Mouse (Mus musculus) CH12F3 (cell line): Measurements from ENCODE around the gene Olfr223.
"Not testable (repeated sequence)": the region's sequence is repeated elsewhere in the genome, so short reads cannot be mapped to it uniquely, and the experiment has no call there.

Experiments used
- in situ Hi-C: fragments of 300-500 bp; cut with MboI; formaldehyde crosslinking; loops from 2 replicates; pipeline ENCODE4 v1.14.3; 2020; ENCODE audit warnings: low sequenced_read_pairs

The Olfr223 gene

GRCm38 (mm10) chr11:59593189-59593588 lies at the start of gene Olfr223:
Gene Olfr223, minus strand, starts transcription at chr11:59593289.
- in situ Hi-C loops, result no loop called here

- in situ Hi-C loops, result no loop called here
Observed at GRCm38 (mm10) chr11:59642420-59642819, 49.3 kb upstream of the Olfr223 start.

DNA sequence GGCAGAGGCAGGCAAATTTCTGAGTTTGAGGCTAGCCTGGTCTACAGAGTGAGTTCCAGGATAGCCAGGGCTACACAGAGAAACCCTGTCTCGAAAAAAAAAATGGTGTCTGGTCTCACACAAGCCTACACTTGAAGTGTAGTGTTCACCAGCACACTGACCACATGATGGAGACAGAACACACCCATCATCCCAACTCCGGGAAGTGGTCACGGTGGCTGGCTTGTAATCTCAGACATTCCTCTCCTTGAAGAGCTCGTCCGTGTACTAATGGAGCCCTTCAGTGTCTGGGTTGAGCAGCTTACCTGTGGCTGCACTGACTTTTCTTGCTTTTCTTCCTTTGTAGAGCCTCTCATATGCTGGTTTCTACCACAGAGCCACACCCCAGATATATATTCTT lies 48.1 kb upstream of the Olfr223 start:
- in situ Hi-C loops, result no loop called here

DNA sequence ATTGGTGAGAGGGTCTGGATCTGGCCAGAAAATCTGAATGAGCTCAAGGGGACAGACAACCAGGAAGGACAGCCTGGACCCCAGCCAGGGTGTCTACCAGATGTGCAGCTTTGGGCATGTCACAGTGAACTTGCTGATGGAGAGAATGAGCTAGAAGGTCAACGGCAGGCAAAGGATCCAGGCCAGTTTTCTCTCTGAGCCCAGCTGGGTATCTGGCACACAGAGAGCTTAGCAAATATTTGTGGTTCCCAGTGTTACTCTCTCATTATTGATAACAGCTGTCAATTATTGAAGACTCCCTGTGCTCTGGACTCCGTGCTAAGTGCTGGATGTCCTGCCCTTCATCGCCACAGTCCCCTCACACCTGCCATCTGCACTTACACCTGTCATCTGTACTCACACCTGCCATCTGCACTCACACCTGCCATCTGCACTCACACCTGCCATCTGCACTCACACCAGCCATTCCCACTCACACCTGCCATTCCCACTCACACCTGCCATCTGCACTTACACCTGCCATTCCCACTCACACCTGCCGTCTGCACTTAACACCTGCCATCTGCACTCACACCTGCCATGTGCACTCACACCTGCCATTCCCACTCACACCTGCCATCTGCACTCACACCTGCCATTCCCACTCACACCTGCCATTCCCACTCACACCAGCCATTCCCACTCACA lies 47.0 kb upstream of the Olfr223 start:
- in situ Hi-C loops, result no loop called here

DNA sequence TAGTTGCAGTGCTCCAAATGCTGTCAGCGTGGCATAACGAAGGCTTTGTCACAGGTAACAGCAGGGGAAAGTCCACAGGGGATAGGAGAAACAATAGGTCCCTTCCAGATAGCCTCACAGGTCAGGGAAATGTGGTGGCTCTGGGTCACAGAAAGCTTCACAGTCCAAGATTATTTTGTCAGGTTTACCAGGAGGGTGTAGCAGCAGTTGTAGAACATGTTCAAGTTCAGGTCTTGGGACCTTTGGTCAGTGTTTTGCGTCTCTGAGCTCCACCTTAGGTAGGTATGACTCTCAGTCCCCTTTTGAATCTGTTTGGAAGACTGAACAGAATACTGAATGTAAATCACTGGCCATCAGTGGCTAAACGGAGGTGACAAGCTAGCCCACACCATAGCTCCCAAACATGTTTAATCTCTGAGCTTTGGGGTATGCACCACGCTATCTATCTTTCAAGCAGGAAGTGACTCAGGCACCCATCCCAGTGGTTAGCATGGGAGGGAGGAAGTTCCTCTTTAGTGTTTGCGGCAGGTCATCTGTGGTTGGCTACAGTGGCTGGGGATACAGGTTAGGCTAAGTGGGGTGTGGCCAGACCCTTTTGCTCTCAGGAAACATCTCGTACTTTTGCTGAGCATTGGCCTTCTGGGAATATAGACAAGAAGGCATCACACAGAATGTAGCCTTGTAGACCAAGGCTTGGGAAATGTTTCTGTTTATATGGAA lies 43.8 kb upstream of the Olfr223 start:
- in situ Hi-C loops, result no loop called here

DNA sequence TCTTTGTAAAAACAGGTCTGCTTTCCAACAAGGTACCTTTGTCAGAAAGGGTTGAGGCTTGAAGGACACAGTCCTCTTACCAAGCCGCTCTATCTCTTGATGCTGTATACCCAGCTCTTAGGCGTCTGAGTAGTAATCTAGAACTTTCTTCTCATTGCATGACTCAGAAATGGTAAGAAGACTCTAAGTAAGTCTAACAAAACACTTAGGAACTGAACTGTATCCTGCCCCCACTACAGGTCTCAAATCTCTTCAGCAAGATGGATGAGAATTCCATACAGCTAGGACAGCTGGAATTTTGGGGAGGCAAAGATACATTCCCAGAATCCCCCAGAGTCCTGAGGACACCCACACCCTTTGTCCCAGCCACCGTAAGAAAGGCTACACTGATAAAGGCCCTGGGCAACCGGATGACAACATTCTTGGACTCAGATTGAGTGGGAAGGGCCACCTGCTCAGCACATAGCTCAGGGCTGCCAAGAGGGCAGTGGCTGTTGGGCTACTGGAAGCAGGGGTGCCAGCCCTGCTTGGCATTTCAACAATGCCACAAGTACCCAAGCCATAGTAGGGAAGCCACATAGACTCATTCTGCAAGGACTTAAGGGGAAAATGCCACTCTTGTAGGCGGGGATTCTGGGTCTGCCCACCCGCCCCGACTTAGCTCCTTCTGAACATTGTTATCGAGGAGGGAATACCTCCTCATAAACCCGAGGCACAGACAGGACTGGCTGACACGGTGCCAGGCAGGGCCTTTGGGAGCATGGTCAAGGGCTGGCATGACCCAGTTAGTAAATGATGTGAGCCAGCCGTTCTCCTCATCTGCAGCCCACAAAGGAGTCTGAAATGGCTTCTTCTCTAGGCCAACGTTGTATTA lies 43.0 kb upstream of the Olfr223 start:
- in situ Hi-C loops, result no loop called here

DNA sequence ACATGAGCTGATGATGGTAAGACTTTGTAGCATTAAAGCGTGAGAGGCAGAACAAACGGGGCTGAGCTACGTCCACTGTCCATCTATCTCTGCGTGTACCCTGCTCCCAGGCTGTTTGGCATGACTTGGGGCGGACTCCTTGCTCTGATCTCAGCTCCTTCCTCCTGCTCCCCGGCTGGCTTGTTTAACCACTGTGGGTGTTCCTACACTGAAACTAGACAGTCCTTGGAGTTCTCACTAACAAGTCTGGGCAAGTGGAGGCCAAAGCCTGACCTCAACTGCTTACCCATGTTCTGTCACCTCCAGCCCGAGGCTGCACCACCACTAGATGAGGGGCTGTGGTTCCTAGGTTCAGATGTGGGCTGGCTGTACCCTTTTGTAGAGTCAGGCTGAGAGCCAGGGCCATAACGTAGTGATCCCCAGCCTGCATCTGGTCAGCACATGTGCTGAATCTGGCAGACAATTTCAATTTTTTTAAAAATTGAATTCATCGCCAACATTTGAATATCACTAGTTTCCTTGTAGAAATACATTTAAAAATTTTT lies 42.2 kb upstream of the Olfr223 start:
- in situ Hi-C loops, result no loop called here

DNA sequence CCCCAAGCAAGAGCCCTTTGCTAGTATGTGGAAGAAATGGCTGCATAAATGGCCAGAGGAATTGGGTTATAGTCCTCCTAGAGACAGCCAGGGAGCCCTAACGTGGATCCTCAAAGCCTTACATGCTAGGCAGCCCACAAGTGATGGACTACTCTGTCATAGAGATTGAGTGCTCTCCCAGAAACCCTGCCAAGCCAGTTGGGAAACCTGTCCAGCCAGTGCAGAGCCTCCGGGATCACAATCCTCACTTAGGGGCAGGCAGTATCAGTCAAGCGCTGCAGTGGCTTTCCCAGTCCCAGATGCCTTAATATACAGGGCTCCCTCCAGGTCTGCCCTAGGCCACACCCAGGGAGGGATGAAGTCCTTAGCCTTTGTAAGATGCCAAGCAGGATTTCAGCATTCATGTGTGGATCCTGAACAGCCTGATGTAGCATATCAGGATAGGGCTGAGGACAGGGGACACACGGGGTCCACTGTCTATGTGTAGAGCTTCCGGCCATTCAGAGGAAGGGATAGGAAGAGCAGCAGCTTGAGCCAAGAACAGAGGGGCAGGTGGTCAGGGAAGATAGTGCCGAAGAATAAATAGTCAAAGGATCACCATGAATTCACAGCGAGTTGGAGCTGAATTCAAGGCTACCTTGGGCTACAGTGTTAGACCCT lies 41.0 kb upstream of the Olfr223 start:
- in situ Hi-C loops, result no loop called here

- in situ Hi-C loops, result no loop called here
Observed at GRCm38 (mm10) chr11:59633037-59633436, 39.9 kb upstream of the Olfr223 start.

- in situ Hi-C loops, result no loop called here
Observed at GRCm38 (mm10) chr11:59631980-59632379, 38.9 kb upstream of the Olfr223 start.

GRCm38 (mm10) chr11:59629871-59630270 lies 36.8 kb upstream of the Olfr223 start:
- in situ Hi-C loops, result loop anchor here (10.0 kb wide), 1 partner anchor 105 kb away; no protein-coding TSS in a partner anchor

DNA sequence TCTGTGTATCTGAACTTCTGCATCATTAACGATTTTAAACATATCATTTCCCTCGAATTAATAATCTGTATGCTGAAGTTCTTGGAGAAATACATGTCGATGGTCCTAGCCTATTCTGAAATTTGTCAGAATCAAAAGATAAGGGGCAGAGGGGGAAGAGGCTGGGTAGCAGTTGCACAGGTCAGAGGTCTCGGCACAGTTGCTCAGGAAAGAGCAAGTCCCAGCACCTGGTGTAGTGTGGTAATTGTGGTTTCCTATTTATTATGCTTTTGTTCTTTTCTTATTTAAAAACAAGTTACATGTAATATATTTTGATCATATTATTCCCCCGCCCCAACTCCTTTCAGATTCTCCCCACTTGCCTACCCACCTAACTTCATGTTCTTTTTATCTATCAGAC lies 35.1 kb upstream of the Olfr223 start:
- in situ Hi-C loops, result loop anchor here (10.0 kb wide), 1 partner anchor 107 kb away; no protein-coding TSS in a partner anchor

- in situ Hi-C loops, result loop anchor here (10.0 kb wide), 1 partner anchor 109 kb away; no protein-coding TSS in a partner anchor
Observed at GRCm38 (mm10) chr11:59626192-59626591, 33.1 kb upstream of the Olfr223 start.

GRCm38 (mm10) chr11:59624017-59624630 lies 31.0 kb upstream of the Olfr223 start:
- in situ Hi-C loops, result loop anchor here (10.0 kb wide), 1 partner anchor 111 kb away; no protein-coding TSS in a partner anchor

- in situ Hi-C loops, result loop anchor here (10.0 kb wide), 1 partner anchor 113 kb away; no protein-coding TSS in a partner anchor
Observed at GRCm38 (mm10) chr11:59622214-59622613, 29.1 kb upstream of the Olfr223 start.

DNA sequence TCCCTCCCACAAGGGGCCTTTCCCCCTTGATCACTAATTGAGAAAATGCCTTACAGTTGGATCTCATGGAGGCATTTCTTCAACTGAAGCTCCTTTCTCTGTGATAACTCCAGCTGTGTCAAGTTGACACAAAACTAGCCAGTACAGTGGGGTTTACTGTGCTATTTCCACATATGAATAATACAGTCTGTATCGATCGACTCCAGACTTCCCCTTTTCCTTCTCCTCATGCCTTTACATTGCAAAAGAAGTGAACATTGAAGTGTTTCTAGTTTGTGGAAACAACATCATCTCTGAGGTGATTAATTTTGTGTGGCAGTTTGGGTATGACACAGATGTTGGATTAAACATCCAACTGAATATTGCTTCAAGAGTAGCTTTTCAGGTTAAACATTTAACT lies 23.9 kb upstream of the Olfr223 start:
- in situ Hi-C loops, result not testable (repeated sequence)

DNA sequence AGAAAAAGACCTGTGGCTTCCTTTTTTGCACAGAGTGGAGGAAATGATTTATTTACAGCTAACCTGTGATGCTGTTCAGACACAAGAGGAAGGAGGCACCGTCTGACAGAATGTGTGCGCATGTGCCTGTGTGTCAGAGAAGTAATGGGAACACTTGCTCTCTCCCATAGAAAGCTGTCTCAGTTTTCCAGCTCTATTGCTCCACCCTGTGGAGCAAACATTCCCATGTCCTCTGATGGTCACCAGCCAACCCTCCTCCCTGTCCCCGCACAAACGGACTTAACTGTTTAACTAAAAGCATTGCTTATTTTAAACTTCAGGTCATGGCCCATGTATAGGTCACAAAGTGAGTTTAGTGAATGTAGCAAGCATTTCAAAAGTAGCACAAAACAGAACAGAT lies 21.0 kb upstream of the Olfr223 start:
- in situ Hi-C loops, result no loop called here

DNA sequence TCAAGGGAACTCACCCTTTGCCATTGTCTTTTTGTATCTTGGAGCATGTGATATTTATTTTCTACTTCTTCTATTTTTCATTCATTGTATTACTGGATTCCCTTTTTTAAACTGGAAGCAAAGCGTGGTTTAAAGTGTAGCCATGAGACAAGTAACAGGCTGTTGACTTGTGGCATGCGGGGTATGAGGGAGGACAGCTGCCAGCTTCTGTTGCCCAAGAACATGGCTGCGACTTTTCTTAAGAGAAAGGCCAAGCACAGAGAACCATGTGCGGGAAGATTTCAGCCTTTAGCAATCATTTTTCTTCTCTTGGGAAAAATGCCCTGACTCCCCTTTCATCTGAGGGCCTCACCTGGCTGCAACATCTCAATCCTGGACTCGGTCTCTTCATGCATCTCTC lies 18.6 kb upstream of the Olfr223 start:
- in situ Hi-C loops, result no loop called here

DNA sequence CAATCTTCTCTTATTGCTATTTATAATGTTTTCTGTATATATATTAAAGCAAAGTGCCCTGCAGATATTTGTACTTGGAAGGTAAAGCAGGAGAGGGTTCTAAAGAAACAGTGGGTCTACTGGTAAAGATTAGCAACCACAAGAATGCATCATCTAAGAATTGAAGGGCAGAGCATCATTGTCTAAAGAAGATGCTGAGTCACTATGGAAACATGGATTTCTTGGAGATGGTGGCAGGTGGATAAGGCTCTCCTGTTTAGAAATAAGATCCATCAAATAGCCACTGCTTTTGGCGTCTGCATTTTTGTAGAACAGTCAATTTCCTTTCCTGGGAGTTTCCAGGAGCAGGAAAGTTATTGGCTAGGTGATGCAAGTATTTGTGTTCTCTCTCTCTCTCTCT lies 9.2 kb upstream of the Olfr223 start:
- in situ Hi-C loops, result no loop called here

DNA sequence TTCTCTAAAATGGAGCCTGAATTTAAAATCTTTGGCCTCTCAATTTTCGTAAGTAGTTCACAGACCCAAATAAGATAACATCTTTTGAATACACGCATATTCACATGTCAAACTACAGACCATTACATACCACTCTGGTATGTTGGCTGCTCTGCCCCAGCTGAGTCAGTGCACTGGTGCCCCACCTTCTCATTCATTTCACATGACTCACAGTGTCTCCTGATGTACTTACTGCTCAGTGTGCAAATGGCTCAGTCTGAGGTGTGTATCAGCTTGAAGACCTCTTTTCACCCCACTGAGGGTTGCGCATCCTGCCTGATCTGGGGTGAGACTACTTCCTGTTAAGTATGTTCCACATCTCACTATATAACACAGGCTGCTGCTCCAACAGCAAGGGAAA lies 7.8 kb upstream of the Olfr223 start:
- in situ Hi-C loops, result no loop called here
